Mouse (Mus musculus) liver, adult 2 months (tissue): ENCODE results near the gene Fmnl3.

Experiments
- CTCF ChIP-seq: fragments of 200-500 bp; IDR thresholded peaks from 2 replicates; pipeline ENCODE4 v1.5.1; 2011; ENCODE audit warnings: low read depth, low read length, control low read depth
- POLR2A ChIP-seq: fragments of 200-500 bp; IDR thresholded peaks from 2 replicates; pipeline ENCODE4 v1.6.1; 2011; ENCODE audit warnings: low read length, control low read depth; ENCODE audit not compliant: insufficient read depth; ENCODE audit errors: extremely low read depth

DNA sequence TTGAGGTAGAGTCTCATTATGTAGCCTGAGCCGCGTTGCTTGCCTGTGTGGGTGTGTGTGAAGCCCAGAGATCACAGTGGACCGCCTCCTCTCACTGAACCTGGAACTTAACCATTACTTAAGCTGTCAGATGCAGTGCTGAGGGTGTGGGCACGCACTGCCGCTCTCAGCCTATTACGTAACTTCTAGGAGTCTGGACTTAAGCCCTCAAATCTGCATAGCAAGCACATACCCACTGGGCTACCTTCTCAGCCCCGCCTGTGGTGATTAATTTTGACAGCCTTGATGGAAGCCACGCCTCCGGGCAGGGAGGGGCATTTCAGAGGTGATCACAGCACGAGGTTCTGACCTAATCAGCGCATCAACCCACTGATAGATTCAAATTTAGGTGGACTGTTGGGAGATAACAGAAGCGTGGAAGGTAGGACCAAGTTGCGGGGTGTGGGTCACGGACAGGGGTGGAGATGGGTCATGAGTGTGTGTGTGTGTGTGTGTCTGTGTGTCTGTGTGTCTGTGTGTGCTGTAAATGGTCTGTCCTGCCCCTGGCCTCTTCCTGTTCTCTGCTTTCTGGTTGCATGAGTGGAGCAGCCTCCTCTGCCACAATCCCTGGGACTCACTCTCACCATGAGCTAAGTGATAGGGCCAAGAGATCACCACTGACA is 85.6 kb downstream of the Fmnl3 start:
- no peak for TF ChIP-seq CTCF
- no peak for TF ChIP-seq POLR2A
